In the genomic region with DNA sequence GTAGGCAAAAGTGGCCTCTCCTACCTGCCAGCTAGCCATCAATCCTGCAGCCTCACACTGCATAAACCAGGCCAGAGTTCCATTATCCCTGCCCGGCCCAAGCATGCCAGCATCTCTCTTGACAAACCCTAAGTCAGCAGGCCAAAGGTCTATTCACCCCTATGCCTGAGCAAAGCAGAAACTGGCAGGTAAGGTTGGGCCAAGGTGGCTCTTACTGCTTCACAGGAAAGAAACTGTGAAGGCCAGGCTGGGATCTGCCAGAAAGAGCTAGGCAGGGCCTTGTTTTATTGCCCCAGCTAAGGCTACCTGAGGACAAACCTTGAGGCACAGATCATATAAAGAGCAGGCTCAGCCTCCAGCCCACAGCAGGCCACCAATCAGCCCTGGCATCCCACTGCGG, we compare ENCODE assay signal across 26 mouse cellular contexts. TPM values are rescaled to one million over a fixed set of nuclear protein-coding genes. Genes with fewer than 3 reads are reported as not detected.
DNase-seq lines count a peak whose midpoint lies in the region; ATAC-seq and TF ChIP-seq lines count a peak whose summit lies in the region.
"Had no signal": no experiment of that assay in that cellular context is flagged by ENCODE, and none has a peak within 500 bp of the region (broad histone marks: within the 10 kb centered on the region; RNA-seq: fewer than 3 reads in every experiment).

No protein-coding gene starts in this region.

- H3K27me3 ChIP-seq in hindbrain, embryonic 10.5 days (ENCODE audit: insufficient read depth, poor library complexity, severe bottlenecking) = no peaks in the 10 kb centered on the region
- no peaks in the 10 kb centered on the region for H3K27me3 ChIP-seq in hindbrain, postnatal 0 days (ENCODE audit: insufficient read depth, low read length)
- H3K27me3 ChIP-seq in kidney, embryonic 16.5 days (ENCODE audit: insufficient read depth, low read length) = no peaks in the 10 kb centered on the region
- H3K27me3 ChIP-seq in intestine, embryonic 16.5 days (replicated peaks; ENCODE audit: control insufficient read depth, insufficient read depth, low read length) = no peaks in the 10 kb centered on the region
- H3K27me3 ChIP-seq: embryonic facial prominence, embryonic 12.5 days; heart, embryonic 12.5 days had no signal

- no peak overlapping the region for H3K4me2 ChIP-seq in hindbrain, postnatal 0 days (ENCODE audit: low read depth, low read length)
- no peak overlapping the region for H3K4me2 ChIP-seq in kidney, embryonic 16.5 days (replicated peaks; ENCODE audit: low read depth, low read length)
- no peak overlapping the region for H3K4me2 ChIP-seq in intestine, embryonic 16.5 days (ENCODE audit: low read depth, low read length)
- H3K4me2 ChIP-seq: embryonic facial prominence, embryonic 12.5 days; heart, embryonic 12.5 days; liver, embryonic 11.5 days; midbrain, embryonic 11.5 days had no signal

- no peaks in the 10 kb centered on the region for H3K9me3 ChIP-seq in hindbrain, embryonic 10.5 days
- H3K9me3 ChIP-seq in hindbrain, postnatal 0 days (ENCODE audit: low read length) = no peaks in the 10 kb centered on the region
- H3K9me3 ChIP-seq in kidney, embryonic 16.5 days (ENCODE audit: low read length) = no peaks in the 10 kb centered on the region
- no peaks in the 10 kb centered on the region for H3K9me3 ChIP-seq in intestine, embryonic 16.5 days (ENCODE audit: control insufficient read depth, low read length)
- H3K9me3 ChIP-seq: embryonic facial prominence, embryonic 12.5 days; heart, embryonic 12.5 days had no signal

- 94% methylated on average over 2 of the region's 2 CpGs for WGBS in hindbrain, embryonic 10.5 days
- WGBS in hindbrain, postnatal 0 days = 74% methylated on average over 2 of the region's 2 CpGs
- 87% methylated on average over 2 of the region's 2 CpGs for WGBS in kidney, embryonic 16.5 days
- 74% methylated on average over 2 of the region's 2 CpGs for WGBS in intestine, embryonic 16.5 days
- 46% methylated on average over 2 of the region's 2 CpGs for WGBS in large intestine, adult 2 months

- TF ChIP-seq CTCF in hindbrain, postnatal 0 days (IDR thresholded peaks at IDR 0.05; ENCODE audit: low read depth) = no peak

- no peak for DNase-seq in hindbrain, embryonic 10.5 days (ENCODE audit: low spot score)
- DNase-seq in hindbrain, postnatal 0 days (ENCODE audit: low spot score) = no peak
- peak; percentile 55 to 72 for DNase-seq in kidney, adult 8-10 months
- DNase-seq in large intestine, adult 2 months (ENCODE audit: low read depth, low spot score) = peak; percentile 44
- DNase-seq in adrenal gland, postnatal 14 days = no peak
- DNase-seq: adrenal gland, adult 8-10 months; cerebellum, adult 11 months; cerebellum, adult 9-10 months; embryo, embryonic 11 days; gastrocnemius, adult 2 months; gastrocnemius, postnatal 36 days; heart, adult 18-20 months; layer of hippocampus, adult 9-11 months; lung, postnatal 36 days; right cerebral cortex, postnatal 25 days; spleen, adult 18-20 months; thymus, adult 18-20 months had no signal

- H3K4me1 ChIP-seq in hindbrain, embryonic 10.5 days (replicated peaks) = peaks cover 82% of the 10 kb centered on the region
- H3K4me1 ChIP-seq in hindbrain, postnatal 0 days (ENCODE audit: insufficient read depth, low read length) = peaks cover 7% of the 10 kb centered on the region
- peaks cover 15% of the 10 kb centered on the region for H3K4me1 ChIP-seq in kidney, embryonic 16.5 days (ENCODE audit: insufficient read depth, low read length)
- H3K4me1 ChIP-seq in intestine, embryonic 16.5 days (ENCODE audit: control insufficient read depth, insufficient read depth, low read length) = peaks cover 17% of the 10 kb centered on the region

- no peak overlapping the region for H3K9ac ChIP-seq in hindbrain, postnatal 0 days (replicated peaks; ENCODE audit: low read length)
- no peak overlapping the region for H3K9ac ChIP-seq in kidney, embryonic 16.5 days (replicated peaks; ENCODE audit: low read length)
- no peak overlapping the region for H3K9ac ChIP-seq in intestine, embryonic 16.5 days (ENCODE audit: low read depth, low read length)
- H3K9ac ChIP-seq: embryonic facial prominence, embryonic 12.5 days; heart, embryonic 12.5 days had no signal

- H3K36me3 ChIP-seq in hindbrain, embryonic 10.5 days = no peaks in the 10 kb centered on the region
- no peaks in the 10 kb centered on the region for H3K36me3 ChIP-seq in hindbrain, postnatal 0 days (ENCODE audit: insufficient read depth, low read length)
- H3K36me3 ChIP-seq in kidney, embryonic 16.5 days (ENCODE audit: insufficient read depth, low read length) = no peaks in the 10 kb centered on the region
- no peaks in the 10 kb centered on the region for H3K36me3 ChIP-seq in intestine, embryonic 16.5 days (ENCODE audit: control insufficient read depth, insufficient read depth, low read length)
- H3K36me3 ChIP-seq: embryonic facial prominence, embryonic 12.5 days; G1E; heart, embryonic 12.5 days had no signal

- no peak for ATAC-seq in hindbrain, postnatal 0 days
- no peak for ATAC-seq in kidney, embryonic 16.5 days (ENCODE audit: low FRiP score, low TSS enrichment)
- peak; percentile 73 for ATAC-seq in intestine, embryonic 16.5 days
- ATAC-seq: forebrain, embryonic 16.5 days; midbrain, embryonic 16.5 days had no signal

- H3K4me3 ChIP-seq in hindbrain, embryonic 10.5 days = no peak overlapping the region
- H3K4me3 ChIP-seq in hindbrain, postnatal 0 days (ENCODE audit: low read length) = no peak overlapping the region
- H3K4me3 ChIP-seq in kidney, embryonic 16.5 days (ENCODE audit: low read length) = no peak overlapping the region
- no peak overlapping the region for H3K4me3 ChIP-seq in intestine, embryonic 16.5 days (ENCODE audit: low read length)
- H3K4me3 ChIP-seq: embryonic facial prominence, embryonic 12.5 days; gastrocnemius, adult 2 months; heart, embryonic 12.5 days had no signal

- H3K27ac ChIP-seq in hindbrain, embryonic 10.5 days = 0 out of 2 replicates have a peak overlapping the region, but pooled peaks have one; percentile 24
- H3K27ac ChIP-seq in hindbrain, postnatal 0 days = no peak overlapping the region
- no peak overlapping the region for H3K27ac ChIP-seq in kidney, embryonic 16.5 days (ENCODE audit: low read length)
- no peak overlapping the region for H3K27ac ChIP-seq in intestine, embryonic 16.5 days (ENCODE audit: low read length)
- H3K27ac ChIP-seq: embryonic facial prominence, embryonic 12.5 days; gastrocnemius, adult 2 months had no signal

RNA-seq across cellular contexts. Expression of a gene that starts 55.4 kb away (rescaled TPM):
- polyA plus RNA-seq in hindbrain, embryonic 10.5 days (2016; fragmentation: Nextera tagmentation; extraction: Ambion mirVana) = 13.6 and 16.9 TPM in 2 replicates
- total RNA-seq in hindbrain, postnatal 0 days (2014; rRNA removed) = 38.4 and 44.9 TPM in 2 replicates
- 8.2 TPM in 2 replicates for polyA plus RNA-seq in hindbrain, postnatal 0 days (2015; fragmentation: Nextera tagmentation; extraction: Ambion mirVana)
- 7.1 TPM in 2 replicates for polyA plus RNA-seq in kidney, embryonic 16.5 days (2015; fragmentation: Nextera tagmentation; extraction: Ambion mirVana)
- polyA plus RNA-seq in intestine, embryonic 16.5 days (2015; fragmentation: Nextera tagmentation; extraction: Ambion mirVana) = 4.1 and 4.8 TPM in 2 replicates
- 24.0 and 34.3 TPM in 2 replicates for polyA plus RNA-seq in large intestine, adult 2 months (2012; rRNA removed)
- 21.7 and 28.3 TPM in 2 replicates for total RNA-seq in adrenal gland, postnatal 14 days (2021)

Comparison
In these comparisons a context has a peak if more than half of its experiments do, and no peak if none do; other contexts are left out.
1. DNase-seq: peak in kidney, adult 8-10 months (2 of 2) and large intestine, adult 2 months (single experiment); none in hindbrain, embryonic 10.5 days (single experiment), hindbrain, postnatal 0 days (single experiment) and adrenal gland, postnatal 14 days (single experiment).